Mouse (Mus musculus) cerebellum, postnatal 14 days (tissue): ENCODE measurements around the gene Sf3a3.

ENCODE experiments used
- DNase-seq, 2 experiments: peaks; one replicate each; pipeline ENCODE4 v3.0.0; 2021; ENCODE audit warnings: mixed read lengths in 2 of 2

Sf3a3 gene

GRCm38 (mm10) chr4:124738783-124739182 is 24.2 kb downstream of the Sf3a3 start:
- no peak for DNase-seq

GRCm38 (mm10) chr4:124741376-124742343 is 27.1 kb downstream of the Sf3a3 start, which contains the start of gene Inpp5b:
Gene Inpp5b, plus strand, starts transcription at chr4:124741850.
- peak; percentile 84 to 88 for DNase-seq

GRCm38 (mm10) chr4:124742839-124743238 is 28.3 kb downstream of the Sf3a3 start:
- DNase-seq = no peak

DNA sequence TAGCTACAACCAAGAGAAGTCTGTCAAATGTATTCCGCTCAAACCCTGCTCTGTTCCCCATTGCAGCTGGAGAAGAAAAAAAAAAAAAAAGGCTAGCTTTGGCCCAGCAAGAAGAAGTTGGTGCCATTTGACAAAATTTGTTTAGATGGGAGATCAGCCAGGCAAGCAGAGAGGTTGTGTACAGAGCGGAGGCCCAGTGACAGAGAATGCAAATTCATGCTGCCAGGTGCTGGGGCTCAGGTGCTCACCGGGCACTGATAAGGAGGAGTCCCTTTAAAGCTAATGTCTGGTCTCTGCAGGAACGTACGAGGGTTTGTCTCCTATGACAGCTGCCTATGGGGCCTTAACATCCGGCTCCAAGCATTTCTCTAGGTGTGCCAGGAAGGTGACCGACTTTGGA is 32.0 kb downstream of the Sf3a3 start:
- DNase-seq = no peak

DNA sequence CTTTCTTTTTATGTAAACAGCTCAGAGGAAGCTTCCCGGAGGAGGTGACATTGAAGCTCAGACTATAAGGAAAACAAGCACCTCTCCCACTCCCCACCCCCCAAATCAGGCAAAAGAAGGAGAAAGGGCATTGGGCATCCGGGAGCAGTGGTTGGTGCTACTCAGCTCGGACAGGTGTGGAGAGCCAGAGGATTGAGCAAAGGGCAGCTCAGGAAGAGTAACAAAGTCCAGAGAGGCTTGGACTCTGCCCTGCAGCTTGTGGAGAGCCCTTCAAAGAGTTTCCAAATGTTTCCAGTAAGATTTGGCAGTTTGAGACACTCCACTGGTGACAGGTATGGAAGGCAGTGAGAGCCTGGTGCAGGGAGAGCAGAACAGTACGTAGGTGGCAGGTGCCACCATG is 33.3 kb downstream of the Sf3a3 start:
- no peak for DNase-seq

DNA sequence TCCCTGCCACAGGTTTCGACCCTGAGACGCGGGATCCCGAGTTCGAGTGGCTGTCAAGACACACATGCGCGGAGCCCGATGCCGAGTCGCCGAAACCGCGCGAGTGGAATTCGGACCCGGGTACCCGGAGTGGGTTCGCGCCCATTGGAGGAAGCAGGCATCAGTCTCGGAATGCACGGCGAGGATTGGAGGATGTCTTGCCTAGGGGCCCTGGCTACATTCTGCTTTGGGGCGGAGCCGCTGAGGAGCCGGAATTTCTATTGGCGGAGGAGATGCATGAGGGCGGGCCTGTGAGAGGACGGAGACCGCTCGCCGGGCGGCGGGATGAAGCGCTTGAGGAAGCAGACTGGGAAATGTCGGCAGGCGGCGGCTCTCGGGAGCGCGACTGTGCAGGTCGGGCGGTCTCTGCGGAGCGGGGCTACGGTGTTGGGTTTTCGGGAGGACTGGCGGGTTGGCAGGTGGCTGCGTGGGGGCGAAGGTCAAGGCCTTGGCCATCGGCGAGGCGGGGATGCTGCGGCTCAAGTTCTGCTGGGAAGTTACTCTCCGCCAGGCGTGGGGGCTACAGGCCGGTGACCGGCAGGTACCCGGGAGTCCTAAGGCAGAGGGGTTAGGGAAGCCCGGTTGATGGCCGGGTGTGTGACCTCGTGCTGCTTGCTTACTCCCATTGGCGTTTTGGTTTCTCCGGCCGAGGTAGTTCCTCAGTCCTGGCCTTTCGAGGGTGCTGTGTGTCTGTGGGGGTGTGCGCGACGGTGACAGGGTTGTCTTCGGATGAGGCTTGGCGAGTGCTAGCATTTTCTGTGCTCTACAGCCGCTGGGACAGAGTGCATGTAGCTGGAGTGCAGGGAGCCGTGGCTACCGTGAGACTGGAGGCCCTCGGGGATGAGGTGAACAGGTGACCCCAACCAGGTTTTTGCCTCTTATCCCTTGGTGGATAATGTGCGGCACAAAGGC is 37.0 kb downstream of the Sf3a3 start:
- peak; percentile 99 for DNase-seq

- DNase-seq = peak in 1 of 2 experiments; percentile 22
Observed at GRCm38 (mm10) chr4:124752281-124753199, 38.0 kb downstream of the Sf3a3 start.

DNA sequence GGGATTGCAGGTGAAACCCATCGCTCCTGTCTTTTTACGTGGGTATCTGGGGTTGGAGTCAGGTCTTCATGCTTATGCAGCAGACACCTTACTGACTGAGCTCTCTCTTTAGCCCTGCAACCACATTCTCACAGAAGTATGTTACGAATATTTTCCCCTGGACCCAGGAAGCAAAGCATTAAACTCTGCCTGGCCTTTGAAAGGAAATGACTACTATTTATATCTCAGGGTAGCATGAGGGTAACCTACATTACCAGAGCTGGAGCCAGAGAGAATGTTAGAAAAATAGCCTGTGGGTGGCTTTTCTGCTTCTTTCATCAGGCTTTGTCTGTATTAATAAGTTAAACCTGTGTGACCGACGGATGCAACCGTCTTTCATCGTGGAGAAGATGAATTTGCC is 41.0 kb downstream of the Sf3a3 start:
- no peak for DNase-seq

GRCm38 (mm10) chr4:124759305-124759811 is 44.8 kb downstream of the Sf3a3 start:
- no peak for DNase-seq

DNA sequence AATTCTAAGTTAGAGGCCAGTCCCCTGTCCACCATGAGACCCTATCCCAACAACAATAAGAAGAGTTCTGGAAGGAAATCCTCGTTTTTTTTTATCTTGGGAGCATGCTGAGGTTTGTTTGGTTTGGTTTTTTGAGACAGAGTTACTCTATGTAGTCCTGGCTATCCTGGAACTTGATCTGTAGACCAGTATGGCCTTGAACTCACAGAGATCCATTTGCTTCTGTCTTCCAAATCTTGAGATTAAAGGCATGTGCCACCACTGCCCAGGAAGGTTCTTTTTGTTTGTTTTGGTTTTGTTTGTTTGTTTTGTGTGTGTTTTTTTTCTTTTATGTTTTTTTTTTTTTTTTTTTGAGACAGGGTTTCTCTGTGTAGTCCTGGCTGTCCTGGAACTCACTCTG is 46.6 kb downstream of the Sf3a3 start:
- DNase-seq = no peak

- no peak for DNase-seq
Observed at GRCm38 (mm10) chr4:124762858-124763452, 48.4 kb downstream of the Sf3a3 start.

- no peak for DNase-seq
Observed at GRCm38 (mm10) chr4:124765802-124766565, 51.4 kb downstream of the Sf3a3 start.

DNA sequence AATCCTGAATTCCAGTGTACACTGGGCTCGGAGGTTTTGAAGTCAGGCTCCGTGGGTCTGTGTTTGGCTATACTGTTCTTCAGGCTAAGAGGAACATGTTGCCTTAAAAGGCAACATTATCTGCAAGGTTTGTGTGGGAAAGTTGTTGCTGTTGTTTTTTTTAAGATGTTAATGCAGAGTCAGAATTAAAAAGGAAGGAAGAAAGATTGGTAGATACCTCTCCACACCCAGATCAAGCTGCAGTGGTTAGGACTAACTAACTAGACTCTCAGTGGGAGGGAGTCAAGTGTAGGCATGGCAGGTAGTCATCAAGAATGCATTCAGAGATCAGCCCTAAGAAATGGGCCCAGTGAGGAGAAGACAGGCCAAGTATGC is 52.0 kb downstream of the Sf3a3 start:
- no peak for DNase-seq

GRCm38 (mm10) chr4:124768963-124769591 is 54.5 kb downstream of the Sf3a3 start:
- no peak for DNase-seq

DNA sequence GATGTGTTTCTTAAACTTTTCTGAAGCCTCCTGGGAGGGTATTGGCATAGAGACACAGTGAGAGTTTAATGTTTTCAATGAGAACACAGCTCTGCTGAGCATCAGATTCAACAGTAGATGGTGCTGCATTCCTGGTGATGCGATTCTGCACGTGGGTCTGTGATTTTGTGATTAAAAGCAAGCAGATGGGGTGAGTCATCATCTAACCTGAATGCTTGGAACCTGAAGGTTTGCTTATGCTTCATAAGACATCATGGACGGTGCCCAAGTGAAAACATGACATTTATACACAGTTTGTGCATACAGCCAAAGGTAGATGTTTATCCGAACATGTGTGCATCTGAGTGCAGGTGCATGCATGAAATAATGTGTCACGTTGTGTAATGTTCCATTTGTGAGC is 56.0 kb downstream of the Sf3a3 start:
- peak; percentile 38 to 41 for DNase-seq

GRCm38 (mm10) chr4:124772125-124772524 is 57.5 kb downstream of the Sf3a3 start:
- DNase-seq = no peak

GRCm38 (mm10) chr4:124773449-124773848 is 58.9 kb downstream of the Sf3a3 start:
- DNase-seq = no peak

- DNase-seq = no peak
Observed at GRCm38 (mm10) chr4:124773995-124774394, 59.4 kb downstream of the Sf3a3 start.

GRCm38 (mm10) chr4:124774429-124774828 is 59.9 kb downstream of the Sf3a3 start:
- DNase-seq = no peak

GRCm38 (mm10) chr4:124781361-124781760 is 66.8 kb downstream of the Sf3a3 start:
- DNase-seq = no peak
